Mouse (Mus musculus) naive thymus-derived CD4-positive, alpha-beta T cell, adult 2 months (primary cell): ENCODE data around the gene Glmp.
"Not testable (repeated sequence)": the region's sequence is repeated elsewhere in the genome, so short reads cannot be mapped to it uniquely, and the experiment has no call there.

Experiments used
- DNase-seq: peaks from one replicate; pipeline ENCODE4 v3.0.0-alpha.2; 2011; ENCODE audit warnings: low read depth

Glmp gene

GRCm38 (mm10) chr3:88324951-88325405 lies at the start of gene Glmp:
Gene Glmp, plus strand, starts transcription at chr3:88325023.
- peak; percentile 66 for DNase-seq

- no peak for DNase-seq
Measured at GRCm38 (mm10) chr3:88276121-88276520, 48.7 kb upstream of the Glmp start.

- no peak for DNase-seq
Measured at GRCm38 (mm10) chr3:88276529-88277143, 48.2 kb upstream of the Glmp start.

- no peak for DNase-seq
Measured at GRCm38 (mm10) chr3:88280035-88280434, 44.8 kb upstream of the Glmp start.

- not testable (repeated sequence) for DNase-seq
Measured at GRCm38 (mm10) chr3:88281141-88281916, 43.5 kb upstream of the Glmp start.

- DNase-seq: not testable (repeated sequence)
Measured at GRCm38 (mm10) chr3:88284815-88285564, 39.8 kb upstream of the Glmp start.

- not testable (repeated sequence) for DNase-seq
Measured at GRCm38 (mm10) chr3:88285565-88285895, 39.3 kb upstream of the Glmp start.

- DNase-seq: no peak
Measured at GRCm38 (mm10) chr3:88287110-88287509, 37.7 kb upstream of the Glmp start, which contains the start of gene Gm38392. Gene Gm38392, minus strand, starts transcription at chr3:88287210.

GRCm38 (mm10) chr3:88288133-88288713 lies 36.6 kb upstream of the Glmp start:
- not testable (repeated sequence) for DNase-seq

- DNase-seq: peak; percentile 51
Measured at GRCm38 (mm10) chr3:88291970-88292369, 32.9 kb upstream of the Glmp start.

GRCm38 (mm10) chr3:88295272-88295671 lies 29.6 kb upstream of the Glmp start:
- not testable (repeated sequence) for DNase-seq

GRCm38 (mm10) chr3:88296110-88296560 lies 28.7 kb upstream of the Glmp start:
- DNase-seq: no peak

- DNase-seq: peak; percentile 99
Measured at GRCm38 (mm10) chr3:88296561-88297318, 28.1 kb upstream of the Glmp start, which contains the start of the genes Tsacc and Cct3. Gene Tsacc, minus strand, starts transcription at chr3:88296999. Gene Cct3, plus strand, starts transcription at chr3:88297116.

GRCm38 (mm10) chr3:88297321-88297851 lies 27.4 kb upstream of the Glmp start:
- DNase-seq: peak; percentile 75

GRCm38 (mm10) chr3:88299172-88299571 lies 25.7 kb upstream of the Glmp start:
- DNase-seq: no peak

GRCm38 (mm10) chr3:88328956-88329355 lies 4.1 kb downstream of the Glmp start:
- no peak for DNase-seq

GRCm38 (mm10) chr3:88331282-88331681 lies 6.5 kb downstream of the Glmp start:
- peak; percentile 80 for DNase-seq

- no peak for DNase-seq
Measured at GRCm38 (mm10) chr3:88334029-88334658, 9.3 kb downstream of the Glmp start.

GRCm38 (mm10) chr3:88334902-88335435 lies 10.1 kb downstream of the Glmp start:
- no peak for DNase-seq

GRCm38 (mm10) chr3:88335436-88336053 lies 10.7 kb downstream of the Glmp start:
- no peak for DNase-seq
